Mouse (Mus musculus) adipocyte (in vitro differentiated cells): Measurements from ENCODE around the gene Tgfb2.

Source experiments
- DNase-seq: peaks from one replicate; pipeline ENCODE4 v3.0.0-alpha.2; 2016; ENCODE audit warnings: low spot score

Gene Tgfb2

DNA sequence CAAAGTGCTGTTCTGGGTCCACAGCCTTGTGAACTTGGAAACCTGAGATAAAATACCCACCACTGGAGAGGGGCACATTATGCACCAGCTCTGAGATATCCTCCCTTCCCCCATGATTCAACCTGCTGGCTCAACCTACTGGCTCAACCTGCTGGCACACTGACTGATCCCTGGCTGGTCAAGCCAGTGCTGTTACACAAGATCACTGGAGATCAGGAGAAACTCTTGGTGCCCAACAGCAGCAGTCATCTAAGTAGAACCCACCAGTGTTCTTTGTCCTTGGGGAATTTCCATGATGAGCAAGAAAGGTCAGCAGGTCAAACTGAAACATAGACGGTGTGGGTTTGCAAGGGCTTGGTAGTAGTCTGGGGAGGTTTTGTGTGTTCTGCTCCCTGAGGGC is 49.6 kb downstream of the Tgfb2 start:
- no peak for DNase-seq

GRCm38 (mm10) chr1:186655096-186655495 is 50.7 kb downstream of the Tgfb2 start:
- peak; percentile 59 for DNase-seq

- DNase-seq, result no peak
These were observed 53.6 kb downstream of the Tgfb2 start for GRCm38 (mm10) chr1:186652208-186652607.

DNA sequence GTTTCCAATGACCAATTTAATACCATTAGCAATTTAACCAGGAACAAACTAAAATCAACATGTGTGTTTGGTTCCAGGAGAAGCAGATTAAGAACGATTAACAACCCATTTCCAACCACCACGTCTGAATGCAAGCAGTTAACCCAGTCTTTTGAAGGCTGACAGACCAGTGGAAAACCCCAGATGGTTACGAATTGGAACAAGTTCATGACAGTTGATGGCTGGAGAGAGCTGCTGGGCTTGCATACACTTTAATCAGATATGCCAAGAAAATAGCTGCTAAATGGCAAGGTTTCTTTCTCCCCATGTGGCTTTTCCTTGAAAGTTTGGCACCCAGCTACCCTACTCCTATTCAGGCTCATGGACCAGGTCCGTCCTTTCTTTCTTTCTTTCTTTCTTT is 55.8 kb downstream of the Tgfb2 start:
- peak; percentile 11 for DNase-seq

DNA sequence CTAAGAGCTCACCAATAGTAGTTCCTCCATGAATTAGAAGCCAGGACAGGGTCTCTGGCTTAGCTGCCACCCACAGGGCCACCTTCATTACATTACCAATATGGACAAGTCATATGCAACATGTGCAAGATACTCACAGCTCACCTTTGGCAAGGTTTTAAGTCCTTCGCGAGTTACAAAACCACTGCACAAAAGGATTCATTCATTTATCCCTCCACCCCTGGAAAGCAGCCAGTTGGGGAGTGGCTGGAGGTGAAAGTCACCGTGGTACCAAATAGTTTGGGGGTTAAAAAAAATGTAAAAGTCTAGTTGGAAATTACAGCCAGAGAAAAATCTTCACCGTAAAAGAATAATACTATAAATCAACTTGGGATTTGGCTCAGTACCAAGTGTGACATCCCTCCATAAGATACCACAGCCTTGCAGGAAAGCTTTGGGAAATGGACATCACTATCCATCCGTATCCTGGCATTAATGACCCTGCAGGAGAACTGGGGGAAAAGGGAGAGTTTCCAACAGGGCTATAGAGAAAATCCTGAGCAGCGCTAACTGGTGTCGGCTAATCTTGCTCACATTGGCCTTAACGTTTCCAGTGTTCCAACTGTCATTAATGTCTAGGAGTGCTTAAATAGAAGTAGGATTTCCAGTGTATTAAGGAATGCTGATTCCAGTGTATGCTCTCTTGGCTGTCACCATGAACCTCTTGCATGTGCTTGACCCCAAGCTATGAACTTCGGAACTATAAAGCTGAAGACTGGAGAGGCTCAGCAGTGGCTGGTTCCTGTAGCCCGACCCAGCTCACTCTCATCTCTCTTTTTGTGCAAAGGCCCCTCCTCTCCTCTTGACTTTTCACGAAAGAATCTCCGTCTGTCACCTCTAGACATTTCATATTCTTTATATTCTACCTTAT is 68.2 kb downstream of the Tgfb2 start:
- no peak for DNase-seq

DNA sequence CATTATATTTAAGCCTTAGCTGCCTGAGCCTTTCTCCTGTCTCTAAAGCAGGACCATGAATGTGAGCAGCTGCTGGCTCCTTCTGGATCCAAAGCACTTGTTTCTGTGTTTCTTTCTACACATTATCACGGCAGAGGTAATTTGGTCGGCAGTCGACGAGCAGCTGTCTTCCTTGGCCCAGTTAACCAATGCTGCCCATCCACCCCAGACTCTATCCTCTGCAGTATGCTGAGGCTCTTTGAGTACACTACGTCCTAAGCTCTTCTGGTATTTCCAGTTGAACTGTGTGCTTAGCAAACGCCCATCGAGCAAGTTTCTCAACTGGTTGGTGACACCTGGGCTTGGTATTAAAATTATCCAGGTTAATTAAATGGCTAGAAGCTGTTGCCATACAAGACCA is 70.7 kb downstream of the Tgfb2 start:
- DNase-seq, result no peak

DNA sequence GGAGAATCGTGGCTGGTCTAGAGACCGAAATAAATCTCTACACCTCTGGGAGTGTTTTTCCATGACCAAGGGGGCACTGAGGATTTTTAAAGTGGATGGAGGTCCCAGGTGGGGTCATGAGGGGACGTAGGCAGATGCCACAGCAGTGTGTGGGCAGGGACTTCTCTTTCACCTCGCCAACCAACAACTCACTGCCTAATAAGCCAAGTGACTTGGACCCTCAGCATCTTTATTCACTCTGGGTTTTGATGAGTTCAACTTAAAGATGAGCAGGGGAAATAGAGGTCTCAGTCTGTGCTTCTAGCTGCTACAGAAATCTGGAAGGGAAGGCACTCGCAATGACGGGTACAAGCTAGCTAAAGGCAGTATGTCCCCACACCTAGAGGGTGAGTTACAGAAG is 74.3 kb downstream of the Tgfb2 start:
- no peak for DNase-seq

GRCm38 (mm10) chr1:186630971-186631370 is 74.8 kb downstream of the Tgfb2 start:
- no peak for DNase-seq

DNA sequence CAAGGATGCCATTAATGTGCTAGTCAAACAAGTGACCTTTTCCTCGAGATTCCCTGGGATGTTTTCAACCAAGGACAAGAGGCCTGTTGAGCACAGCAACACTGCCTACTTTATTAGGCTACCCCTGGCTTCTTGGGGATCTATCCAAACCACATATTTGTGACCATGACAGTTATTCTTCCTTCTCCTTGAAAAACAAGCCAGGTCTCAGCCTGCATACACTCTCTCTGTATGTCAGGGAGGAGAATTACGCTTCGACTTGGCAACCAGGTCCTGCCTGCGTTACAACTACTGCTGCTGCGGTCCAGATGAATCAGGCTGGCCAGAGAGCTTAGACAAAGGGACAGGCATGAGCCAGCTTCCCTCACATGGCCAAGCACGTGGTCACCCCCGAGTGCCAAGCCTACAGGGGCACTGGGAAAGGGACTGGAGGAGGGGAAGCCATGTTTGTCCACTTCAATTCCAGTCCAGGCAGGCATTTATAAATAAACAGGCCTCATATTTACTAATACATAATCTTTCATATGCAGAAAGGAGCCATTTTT is 78.3 kb downstream of the Tgfb2 start:
- peak; percentile 64 for DNase-seq

DNA sequence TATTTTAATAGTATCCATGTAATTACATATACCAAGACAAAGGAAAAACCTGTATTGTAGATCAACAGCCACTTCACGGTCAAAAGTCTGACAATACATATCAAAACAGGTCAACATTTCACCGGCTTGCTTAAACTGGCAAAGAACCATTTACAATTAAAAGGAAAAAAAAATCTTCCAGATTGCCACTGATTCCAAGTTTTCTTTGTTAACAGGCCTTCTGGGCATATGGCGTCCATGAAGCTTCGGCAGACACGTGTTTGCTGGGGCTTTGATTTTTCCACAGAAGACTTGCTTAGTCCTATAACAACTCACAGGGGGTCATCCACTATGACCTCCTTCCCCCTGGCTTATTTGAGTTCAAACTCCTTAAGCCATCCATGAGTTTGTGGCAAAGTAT is 81.3 kb downstream of the Tgfb2 start:
- DNase-seq, result no peak

DNA sequence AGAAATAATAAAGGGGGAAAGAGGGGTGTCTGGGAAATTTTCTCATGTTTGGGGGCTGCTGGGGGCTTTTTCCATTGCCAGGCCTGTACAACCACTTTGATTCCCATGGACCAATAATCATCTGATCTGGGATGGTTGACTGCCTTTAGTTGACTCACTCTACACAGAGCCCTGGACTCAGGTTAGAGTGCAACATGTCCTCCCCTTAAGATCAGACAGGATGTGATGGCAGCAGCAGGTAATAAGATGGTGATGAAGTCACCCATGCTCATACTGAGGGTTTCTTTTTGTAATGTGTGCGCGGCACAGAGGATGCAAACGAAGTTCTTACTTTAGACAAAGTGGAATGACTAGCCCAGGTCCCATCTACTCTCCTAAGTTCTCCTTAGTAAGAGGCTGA is 84.0 kb downstream of the Tgfb2 start:
- no peak for DNase-seq

- DNase-seq, result peak; percentile 91
These were observed 87.5 kb downstream of the Tgfb2 start for GRCm38 (mm10) chr1:186618285-186618684.

DNA sequence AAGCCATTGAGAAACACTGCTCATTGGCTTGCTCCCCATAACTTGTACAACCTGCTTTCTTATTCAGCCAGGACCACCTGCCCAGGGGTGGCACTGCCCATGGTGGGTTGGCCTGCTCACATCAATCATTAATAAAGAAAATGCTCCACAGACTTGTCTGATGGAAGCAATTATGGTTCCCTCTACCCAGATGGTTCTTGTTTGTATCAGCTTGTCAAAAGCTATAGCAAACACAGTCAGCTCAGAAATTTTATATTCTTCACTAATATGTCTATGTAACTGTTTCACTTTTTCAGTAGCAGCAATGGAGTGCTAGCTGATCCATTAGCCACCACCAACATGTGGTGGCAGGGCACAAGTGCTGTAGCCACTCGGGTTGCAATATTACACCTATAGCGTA is 94.4 kb downstream of the Tgfb2 start:
- DNase-seq, result no peak

GRCm38 (mm10) chr1:186610481-186610880 is 95.3 kb downstream of the Tgfb2 start:
- DNase-seq, result no peak

DNA sequence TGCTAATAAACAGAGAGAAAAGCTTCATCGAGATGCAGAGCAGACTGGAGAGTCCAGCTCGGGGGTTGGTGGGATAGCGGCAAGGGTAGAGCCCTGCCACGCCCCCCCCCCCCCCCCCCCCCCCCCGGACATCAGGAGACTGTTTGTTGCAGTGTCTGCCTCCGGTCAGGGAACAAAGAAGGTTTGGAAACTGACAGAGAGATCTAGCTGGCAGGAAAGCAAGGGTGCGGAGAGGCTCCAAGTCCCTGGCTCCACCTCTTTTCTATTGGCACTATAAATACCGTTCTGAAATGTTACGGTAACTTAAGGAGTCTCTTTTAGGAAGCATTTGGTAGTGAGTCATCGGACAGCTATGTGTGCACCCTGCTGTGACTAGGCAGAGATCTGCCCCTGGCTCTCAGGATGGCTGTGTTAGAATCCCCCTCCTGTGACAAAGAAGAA is 96.0 kb downstream of the Tgfb2 start:
- peak; percentile 88 for DNase-seq

DNA sequence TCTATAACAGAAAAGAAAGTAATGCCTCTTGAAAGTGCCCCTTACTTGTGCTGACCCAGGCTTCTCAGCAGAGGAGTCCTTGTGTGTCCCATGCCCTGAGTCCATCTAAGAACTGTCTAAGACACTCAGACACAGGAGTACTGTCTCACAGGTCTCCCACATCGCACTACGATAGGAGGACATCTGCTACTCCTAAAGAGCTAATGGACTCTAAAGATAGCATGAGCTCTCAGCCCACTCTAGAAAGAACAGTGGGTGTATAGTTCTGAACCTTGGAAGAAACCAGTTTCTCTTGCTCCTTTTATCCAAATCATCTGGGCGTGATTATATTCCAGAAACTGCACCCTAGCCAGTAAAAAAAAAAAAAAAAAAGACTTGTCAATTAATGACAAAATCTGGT is 97.7 kb downstream of the Tgfb2 start:
- DNase-seq, result no peak

- peak; percentile 11 for DNase-seq
These were observed 100.2 kb downstream of the Tgfb2 start for GRCm38 (mm10) chr1:186605635-186606034.

GRCm38 (mm10) chr1:186604124-186604523 is 101.7 kb downstream of the Tgfb2 start:
- no peak for DNase-seq

DNA sequence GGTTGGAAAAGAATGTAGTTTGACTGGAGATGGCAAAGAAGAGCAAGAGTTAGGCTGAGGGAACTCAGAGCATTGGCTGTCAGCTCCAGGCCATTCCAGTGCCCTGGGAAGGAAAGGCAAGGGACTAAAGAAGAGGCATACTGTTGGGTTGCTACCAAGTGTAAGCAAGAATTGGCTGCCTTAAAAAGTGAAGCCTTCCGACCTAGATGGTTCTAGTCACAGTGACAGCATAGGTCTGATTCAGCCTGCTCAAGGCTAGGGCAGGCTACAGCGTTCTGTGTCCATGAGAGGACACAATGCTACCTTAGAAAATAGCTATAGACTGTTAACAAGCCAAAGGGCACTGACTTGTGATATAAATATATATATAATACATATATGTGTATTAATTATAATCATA is 117.6 kb downstream of the Tgfb2 start:
- DNase-seq, result peak; percentile 41

- peak; percentile 57 for DNase-seq
These were observed 118.6 kb downstream of the Tgfb2 start for GRCm38 (mm10) chr1:186587065-186587804.

GRCm38 (mm10) chr1:186585571-186586164 is 120.1 kb downstream of the Tgfb2 start:
- DNase-seq, result no peak

DNA sequence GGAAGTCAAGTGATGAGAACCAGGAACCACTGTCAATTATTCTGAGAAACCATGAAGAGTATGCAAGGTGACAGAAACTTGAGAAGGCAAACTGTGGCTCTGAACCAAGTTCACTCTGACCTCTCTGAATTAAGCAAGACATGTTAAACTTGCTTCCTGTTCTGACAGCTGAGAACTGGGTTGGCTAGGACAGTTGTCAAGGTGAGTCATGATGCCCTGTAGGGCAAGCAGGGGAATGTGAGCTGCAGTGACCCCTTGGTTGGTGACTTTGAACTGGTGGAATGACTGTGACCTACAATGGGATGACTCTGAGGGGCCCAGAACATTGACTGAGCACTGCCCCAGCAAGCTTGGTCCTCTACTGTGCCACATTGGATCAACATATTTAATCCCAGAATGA is 121.9 kb downstream of the Tgfb2 start:
- DNase-seq, result no peak

GRCm38 (mm10) chr1:186582113-186582512 is 123.7 kb downstream of the Tgfb2 start:
- no peak for DNase-seq
